Mouse (Mus musculus) midbrain, embryonic 14.5 days (tissue): ENCODE measurements around the gene S100b. TPM values are rescaled to one million over a fixed set of nuclear protein-coding genes. Genes with fewer than 3 reads are reported as not detected.

Source experiments
- ATAC-seq: fragments of 200-750 bp; cut with Nextera tagmentation; 2 replicates; pipeline ENCODE4 v1.8.0; 2017; ENCODE audit warnings: moderate number of reproducible peaks, moderate library complexity; ENCODE audit not compliant: low FRiP score, low TSS enrichment
- DNase-seq: peaks from one replicate; pipeline ENCODE4 v3.0.0-alpha.2; 2015
- H3K27ac ChIP-seq: fragments of 300-500 bp; sonication (generic); replicated peaks from 2 replicates; pipeline ENCODE4 v1.5.1; 2014; ENCODE audit warnings: mild to moderate bottlenecking, low read depth, low read length, moderate library complexity
- H3K27me3 ChIP-seq: fragments of 300-500 bp; sonication (generic); 2 replicates; pipeline ENCODE4 v1.6.1; 2014; ENCODE audit warnings: low read length, control low read depth, mixed read lengths; ENCODE audit not compliant: control insufficient read depth, insufficient read depth
- H3K36me3 ChIP-seq: fragments of 300-500 bp; sonication (generic); 2 replicates; pipeline ENCODE4 v1.6.1; 2014; ENCODE audit warnings: low read length, control low read depth; ENCODE audit not compliant: control insufficient read depth, insufficient read depth
- H3K4me1 ChIP-seq: fragments of 300-500 bp; sonication (generic); 2 replicates; pipeline ENCODE4 v1.6.1; 2014; ENCODE audit warnings: mild to moderate bottlenecking, antibody characterized with exemption, low read length, control low read depth; ENCODE audit not compliant: control insufficient read depth, insufficient read depth
- H3K4me2 ChIP-seq: fragments of 300-500 bp; sonication (generic); 2 replicates; pipeline ENCODE4 v1.6.1; 2014; ENCODE audit warnings: mild to moderate bottlenecking, low read length, moderate library complexity
- H3K4me3 ChIP-seq: fragments of 300-500 bp; sonication (generic); replicated peaks from 2 replicates; pipeline ENCODE4 v1.5.1; 2014; ENCODE audit warnings: low read depth, low read length
- H3K9ac ChIP-seq: fragments of 300-500 bp; sonication (generic); replicated peaks from 2 replicates; pipeline ENCODE4 v1.6.1; 2014; ENCODE audit warnings: mild to moderate bottlenecking, low read length, moderate library complexity
- H3K9me3 ChIP-seq: fragments of 300-500 bp; sonication (generic); 2 replicates; pipeline ENCODE4 v1.6.1; 2016; ENCODE audit warnings: low read length, control low read depth, mixed read lengths; ENCODE audit not compliant: control insufficient read depth
- WGBS: fragments of 180-500 bp; shearing (Covaris S2); extraction: QIAGEN DNeasy Blood & Tissue Kit; methylation state at CpG from one replicate; pipeline ENCODE4 v1.1.7; 2014; 5-methylcytosine and 5-hydroxymethylcytosine counted together
- polyA plus RNA-seq: library from polyadenylated mRNA; unstranded; fragments of >200 nt; fragmentation: Nextera tagmentation; extraction: Ambion mirVana; gene quantifications from 2 replicates; pipeline ENCODE4 v1.2.1, GENCODE M21; 2014

Gene S100b
- 1.1 and 1.2 TPM in 2 replicates for polyA plus RNA-seq

- H3K4me2 ChIP-seq: no peak within 1 kb of the TSS
- no peaks in the 10 kb centered on the region for H3K4me1 ChIP-seq
- H3K9me3 ChIP-seq: no peaks in the 10 kb centered on the region
- 66% methylated on average over 4 of the region's 4 CpGs for WGBS
- H3K27ac ChIP-seq: no peak within 1 kb of the TSS
- no peak within 1 kb of the TSS for H3K9ac ChIP-seq
- DNase-seq (no peak), ATAC-seq (no peak)
- no peak within 1 kb of the TSS for H3K4me3 ChIP-seq
- H3K36me3 ChIP-seq: no peaks in the 10 kb centered on the region
- H3K27me3 ChIP-seq: no peaks in the 10 kb centered on the region
Measured at GRCm38 (mm10) chr10:76253536-76253935, at the start of gene S100b. S100b (plus strand) TSS chr10:76253853.

- Histone ChIP-seq H3K4me3 (no peak overlapping the region), H3K4me1 (no peaks in the 10 kb centered on the region), H3K36me3 (peaks cover 57% of the 10 kb centered on the region), H3K4me2 (no peak overlapping the region), H3K27me3 (no peaks in the 10 kb centered on the region), H3K9me3 (no peaks in the 10 kb centered on the region), H3K9ac (no peak overlapping the region), H3K27ac (no peak overlapping the region)
- DNase-seq (no peak), ATAC-seq (no peak)
- WGBS: 94% methylated on average over 13 of the region's 13 CpGs
Measured at GRCm38 (mm10) chr10:76207262-76207796, 46.3 kb upstream of the S100b start.

GRCm38 (mm10) chr10:76209241-76209640 is 44.4 kb upstream of the S100b start:
- no peak overlapping the region for H3K27ac ChIP-seq
- 87% methylated on average over 8 of the region's 8 CpGs for WGBS
- peaks cover 75% of the 10 kb centered on the region for H3K36me3 ChIP-seq
- H3K4me1 ChIP-seq: no peaks in the 10 kb centered on the region
- H3K27me3 ChIP-seq: no peaks in the 10 kb centered on the region
- no peak overlapping the region for H3K4me2 ChIP-seq
- no peak overlapping the region for H3K4me3 ChIP-seq
- H3K9me3 ChIP-seq: no peaks in the 10 kb centered on the region
- no peak overlapping the region for H3K9ac ChIP-seq
- DNase-seq (no peak), ATAC-seq (no peak)

GRCm38 (mm10) chr10:76210806-76211205 is 42.8 kb upstream of the S100b start:
- Histone ChIP-seq H3K4me1 (no peaks in the 10 kb centered on the region), H3K36me3 (peaks cover 88% of the 10 kb centered on the region), H3K9me3 (peaks cover 10% of the 10 kb centered on the region), H3K27ac (no peak overlapping the region), H3K27me3 (no peaks in the 10 kb centered on the region), H3K4me2 (no peak overlapping the region), H3K4me3 (no peak overlapping the region), H3K9ac (no peak overlapping the region)
- DNase-seq: no peak
- WGBS: 93% methylated on average over 7 of the region's 7 CpGs
- no peak for ATAC-seq

GRCm38 (mm10) chr10:76212121-76212520 is 41.5 kb upstream of the S100b start:
- H3K36me3 ChIP-seq: peaks cover 89% of the 10 kb centered on the region
- 95% methylated on average over 6 of the region's 6 CpGs for WGBS
- H3K27ac ChIP-seq: no peak overlapping the region
- no peak overlapping the region for H3K4me3 ChIP-seq
- no peaks in the 10 kb centered on the region for H3K27me3 ChIP-seq
- peaks cover 10% of the 10 kb centered on the region for H3K9me3 ChIP-seq
- no peak overlapping the region for H3K9ac ChIP-seq
- ATAC-seq (no peak), DNase-seq (no peak)
- no peaks in the 10 kb centered on the region for H3K4me1 ChIP-seq
- H3K4me2 ChIP-seq: no peak overlapping the region

- H3K27ac ChIP-seq: no peak overlapping the region
- 93% methylated on average over 4 of the region's 4 CpGs for WGBS
- no peaks in the 10 kb centered on the region for H3K4me1 ChIP-seq
- H3K36me3 ChIP-seq: peaks cover 89% of the 10 kb centered on the region
- no peak overlapping the region for H3K4me3 ChIP-seq
- H3K27me3 ChIP-seq: no peaks in the 10 kb centered on the region
- DNase-seq (no peak), ATAC-seq (no peak)
- H3K4me2 ChIP-seq: no peak overlapping the region
- peaks cover 10% of the 10 kb centered on the region for H3K9me3 ChIP-seq
- no peak overlapping the region for H3K9ac ChIP-seq
Measured at GRCm38 (mm10) chr10:76214161-76214560, 39.5 kb upstream of the S100b start.

GRCm38 (mm10) chr10:76217056-76217455 is 36.6 kb upstream of the S100b start:
- H3K27ac ChIP-seq: no peak overlapping the region
- H3K4me3 ChIP-seq: no peak overlapping the region
- H3K27me3 ChIP-seq: no peaks in the 10 kb centered on the region
- DNase-seq (no peak), ATAC-seq (no peak)
- WGBS: 98% methylated on average over 17 of the region's 17 CpGs
- peaks cover 10% of the 10 kb centered on the region for H3K9me3 ChIP-seq
- peaks cover 99% of the 10 kb centered on the region for H3K36me3 ChIP-seq
- H3K4me1 ChIP-seq: no peaks in the 10 kb centered on the region
- H3K9ac ChIP-seq: no peak overlapping the region
- no peak overlapping the region for H3K4me2 ChIP-seq

- no peak for ATAC-seq
- H3K36me3 ChIP-seq: peaks cover 100% of the 10 kb centered on the region
- 88% methylated on average over 9 of the region's 9 CpGs for WGBS
- no peak overlapping the region for H3K9ac ChIP-seq
- no peak for DNase-seq
- no peak overlapping the region for H3K4me3 ChIP-seq
- no peaks in the 10 kb centered on the region for H3K27me3 ChIP-seq
- H3K4me1 ChIP-seq: no peaks in the 10 kb centered on the region
- H3K9me3 ChIP-seq: peaks cover 10% of the 10 kb centered on the region
- H3K4me2 ChIP-seq: no peak overlapping the region
- no peak overlapping the region for H3K27ac ChIP-seq
Measured at GRCm38 (mm10) chr10:76218240-76218639, 35.4 kb upstream of the S100b start.

- 96% methylated on average over 11 of the region's 11 CpGs for WGBS
- Histone ChIP-seq H3K9ac (no peak overlapping the region), H3K27me3 (no peaks in the 10 kb centered on the region), H3K9me3 (no peaks in the 10 kb centered on the region), H3K4me2 (no peak overlapping the region), H3K4me1 (no peaks in the 10 kb centered on the region), H3K4me3 (no peak overlapping the region), H3K27ac (no peak overlapping the region), H3K36me3 (peaks cover 65% of the 10 kb centered on the region)
- ATAC-seq (no peak), DNase-seq (no peak)
Measured at GRCm38 (mm10) chr10:76225944-76226343, 27.7 kb upstream of the S100b start.
